Comparison of ENCODE assay signal across 8 mouse cellular contexts in genomic region chr2:164442315-164443050, GRCm38 (mm10). TPM values are rescaled to one million over a fixed set of nuclear protein-coding genes. Genes with fewer than 3 reads are reported as not detected.
DNase-seq lines count a peak whose midpoint lies in the region; ATAC-seq and TF ChIP-seq lines count a peak whose summit lies in the region.

No protein-coding gene starts in this region.

- DNase-seq in frontal cortex, postnatal 10 days (ENCODE audit: low spot score in 2 of 2), result no peak
- DNase-seq in heart, adult 9 months (ENCODE audit: low spot score in 2 of 2), result peak; percentile 50 to 58
- peak; percentile 63 for DNase-seq in lung, postnatal 14 days
- no peak for DNase-seq in natural killer cell, adult 2 months (ENCODE audit: low spot score in 2 of 2)
- no peak for DNase-seq in thymus, postnatal 0 days (ENCODE audit: low spot score)

- peak overlapping the region; percentile 64 for H3K4me2 ChIP-seq in kidney, embryonic 14.5 days (replicated peaks; ENCODE audit: low read depth, low read length)

- TF ChIP-seq POLR2A in bone marrow macrophage, adult 2 months (IDR thresholded peaks at IDR 0.05; ENCODE audit: borderline replicate concordance, low read depth, low read length), result no peak

- TF ChIP-seq CTCF in bone marrow macrophage, adult 2 months (IDR thresholded peaks at IDR 0.05; ENCODE audit: low read depth, low read length), result no peak

- no peaks in the 10 kb centered on the region for H3K9me3 ChIP-seq in kidney, embryonic 14.5 days (ENCODE audit: control insufficient read depth, low read length)

- 3% methylated on average over 29 of the region's 29 CpGs for WGBS in kidney, embryonic 14.5 days

- H3K9ac ChIP-seq in kidney, embryonic 14.5 days (ENCODE audit: low read depth, low read length), result peak overlapping the region; percentile 64

- no peaks in the 10 kb centered on the region for H3K27me3 ChIP-seq in kidney, embryonic 14.5 days (ENCODE audit: control insufficient read depth, insufficient read depth, low read length)

- H3K4me3 ChIP-seq in bone marrow macrophage, adult 2 months (ENCODE audit: insufficient read depth, low read length), result peak overlapping the region; percentile 81
- H3K4me3 ChIP-seq in kidney, embryonic 14.5 days (ENCODE audit: low read length), result peak overlapping the region; percentile 78

- H3K4me1 ChIP-seq in bone marrow macrophage, adult 2 months (ENCODE audit: control insufficient read depth, insufficient read depth, low read length), result peaks cover 45% of the 10 kb centered on the region
- peaks cover 27% of the 10 kb centered on the region for H3K4me1 ChIP-seq in kidney, embryonic 14.5 days (ENCODE audit: control insufficient read depth, insufficient read depth, low read length)

- peak overlapping the region; percentile 90 for H3K27ac ChIP-seq in bone marrow macrophage, adult 2 months (ENCODE audit: insufficient read depth, low read depth, low read length)
- H3K27ac ChIP-seq in kidney, embryonic 14.5 days (ENCODE audit: low read depth, low read length), result peak overlapping the region; percentile 67

- ATAC-seq in frontal cortex, adult (ENCODE audit: low TSS enrichment), result 0 out of 2 replicates have a peak, but pooled peaks have one; percentile 16
- peak; percentile 39; the same call in 1 of the 2 replicates for ATAC-seq in kidney, embryonic 14.5 days (ENCODE audit: low FRiP score, low TSS enrichment)

- no peaks in the 10 kb centered on the region for H3K36me3 ChIP-seq in kidney, embryonic 14.5 days (ENCODE audit: control insufficient read depth, insufficient read depth, low read length)

RNA-seq across cellular contexts. Expression of gene Sdc4, which starts 1.2 kb away (rescaled TPM):
- 125 and 132 TPM in 2 replicates for polyA plus RNA-seq in bone marrow macrophage, adult 2 months (2012; ENCODE audit: insufficient read depth, insufficient read length, missing spikeins)
- polyA plus RNA-seq in kidney, embryonic 14.5 days (2014; fragmentation: Nextera tagmentation; extraction: Ambion mirVana), result 87.8 and 108 TPM in 2 replicates
- 28.7 and 40.4 TPM in 2 replicates for polyA plus RNA-seq in thymus, postnatal 0 days (2015; fragmentation: Nextera tagmentation; extraction: Ambion mirVana)

RNA-seq across cellular contexts. Expression of gene Sys1, which starts 14.3 kb away (rescaled TPM):
- polyA plus RNA-seq in bone marrow macrophage, adult 2 months (2012; ENCODE audit: insufficient read depth, insufficient read length, missing spikeins), result 33.3 and 33.9 TPM in 2 replicates
- polyA plus RNA-seq in kidney, embryonic 14.5 days (2014; fragmentation: Nextera tagmentation; extraction: Ambion mirVana), result 66.8 and 69.4 TPM in 2 replicates
- 77.2 and 83.7 TPM in 2 replicates for polyA plus RNA-seq in thymus, postnatal 0 days (2015; fragmentation: Nextera tagmentation; extraction: Ambion mirVana)

RNA-seq across cellular contexts. Expression of gene Gm20458, which starts 18.3 kb away (rescaled TPM):
- not detected in 2 replicates for polyA plus RNA-seq in bone marrow macrophage, adult 2 months (2012; ENCODE audit: insufficient read depth, insufficient read length, missing spikeins)
- 7.1 and 8.4 TPM in 2 replicates for polyA plus RNA-seq in kidney, embryonic 14.5 days (2014; fragmentation: Nextera tagmentation; extraction: Ambion mirVana)
- polyA plus RNA-seq in thymus, postnatal 0 days (2015; fragmentation: Nextera tagmentation; extraction: Ambion mirVana), result 19.4 and 21.5 TPM in 2 replicates

RNA-seq across cellular contexts. Expression of gene Trp53tg5, which starts 31.0 kb away (rescaled TPM):
- polyA plus RNA-seq in bone marrow macrophage, adult 2 months (2012; ENCODE audit: insufficient read depth, insufficient read length, missing spikeins), result not detected in 2 replicates
- polyA plus RNA-seq in kidney, embryonic 14.5 days (2014; fragmentation: Nextera tagmentation; extraction: Ambion mirVana), result not detected in 2 replicates
- not detected in 2 replicates for polyA plus RNA-seq in thymus, postnatal 0 days (2015; fragmentation: Nextera tagmentation; extraction: Ambion mirVana)

RNA-seq across cellular contexts. Expression of gene Matn4, which starts 37.5 kb away (rescaled TPM):
- not detected in 2 replicates for polyA plus RNA-seq in bone marrow macrophage, adult 2 months (2012; ENCODE audit: insufficient read depth, insufficient read length, missing spikeins)
- polyA plus RNA-seq in kidney, embryonic 14.5 days (2014; fragmentation: Nextera tagmentation; extraction: Ambion mirVana), result 0.12 and 0.20 TPM in 2 replicates
- 0.08 and 0.12 TPM in 2 replicates for polyA plus RNA-seq in thymus, postnatal 0 days (2015; fragmentation: Nextera tagmentation; extraction: Ambion mirVana)

Comparison
In these comparisons a context has a peak if more than half of its experiments do, and no peak if none do; other contexts are left out.
1. DNase-seq: peak in heart, adult 9 months (2 of 2) and lung, postnatal 14 days (single experiment); none in frontal cortex, postnatal 10 days (0 of 2), natural killer cell, adult 2 months (0 of 2) and thymus, postnatal 0 days (single experiment).